Mouse (Mus musculus): ENCODE data around the gene Cldnd1. TPM values are rescaled to one million over a fixed set of nuclear protein-coding genes. Genes with fewer than 3 reads are reported as not detected.

Cldnd1 gene
- polyA plus RNA-seq, 1 experiment from 2014 or later = 125 TPM

GRCm38 (mm10) chr16:58763076-58763475 is 35.4 kb downstream of the Cldnd1 start, which contains the start of gene Olfr172:
Olfr172 (minus strand) TSS chr16:58763176.
- Histone ChIP-seq H3K9me3 (ENCODE audit: control insufficient read depth, low read length) (no peaks in the 10 kb centered on the region), H3K4me1 (ENCODE audit: control insufficient read depth, insufficient read depth, low read length) (no peaks in the 10 kb centered on the region), H3K36me3 (ENCODE audit: control insufficient read depth, insufficient read depth, low read length) (no peaks in the 10 kb centered on the region), H3K4me3 (ENCODE audit: low read length) (no peak within 1 kb of the TSS), H3K27ac (ENCODE audit: low read depth, low read length) (no peak within 1 kb of the TSS), H3K4me2 (replicated peaks; ENCODE audit: low read depth, low read length) (no peak within 1 kb of the TSS), H3K27me3 (ENCODE audit: control insufficient read depth, insufficient read depth, low read length) (no peaks in the 10 kb centered on the region), H3K9ac (ENCODE audit: low read depth, low read length) (no peak within 1 kb of the TSS)
- WGBS = 76% methylated on average over 1 of the region's 1 CpGs
- no peak for ATAC-seq (ENCODE audit: low FRiP score, low TSS enrichment)

Small RNAs within 50 kb of the gene (microRNA-seq; reads per million reads assigned to microRNA genes)
- not detected for gene Gm27564

Other genes with a start within 250 kb of the Cldnd1 start
- 46.9 and 56.9 TPM in 2 replicates for gene St3gal6, start 203.7 kb upstream of the Cldnd1 start, polyA plus RNA-seq (2014; fragmentation: Nextera tagmentation; extraction: Ambion mirVana)
- gene Gm813, start 110.9 kb upstream of the Cldnd1 start, polyA plus RNA-seq (2014; fragmentation: Nextera tagmentation; extraction: Ambion mirVana) = not detected in 2 replicates
- gene E330017A01Rik, start 89.2 kb upstream of the Cldnd1 start, polyA plus RNA-seq (2014; fragmentation: Nextera tagmentation; extraction: Ambion mirVana) = 0.17 and 0.39 TPM in 2 replicates
- 22.3 and 29.6 TPM in 2 replicates for gene Cpox, start 57.6 kb upstream of the Cldnd1 start, polyA plus RNA-seq (2014; fragmentation: Nextera tagmentation; extraction: Ambion mirVana)
- 0.11 TPM in 1 of 2 replicates, not detected in the other for gene Gpr15, start 8.8 kb upstream of the Cldnd1 start, polyA plus RNA-seq (2014; fragmentation: Nextera tagmentation; extraction: Ambion mirVana)
- not detected in 2 replicates for gene Olfr172, start 35.3 kb downstream of the Cldnd1 start, polyA plus RNA-seq (2014; fragmentation: Nextera tagmentation; extraction: Ambion mirVana)
- not detected in 2 replicates for gene Olfr173, start 72.4 kb downstream of the Cldnd1 start, polyA plus RNA-seq (2014; fragmentation: Nextera tagmentation; extraction: Ambion mirVana)
- gene Olfr175-ps1, start 98.9 kb downstream of the Cldnd1 start, polyA plus RNA-seq (2014; fragmentation: Nextera tagmentation; extraction: Ambion mirVana) = not detected in 2 replicates
- gene Olfr177, start 146.9 kb downstream of the Cldnd1 start, polyA plus RNA-seq (2014; fragmentation: Nextera tagmentation; extraction: Ambion mirVana) = not detected in 2 replicates
- gene Olfr178, start 164.2 kb downstream of the Cldnd1 start, polyA plus RNA-seq (2014; fragmentation: Nextera tagmentation; extraction: Ambion mirVana) = not detected in 2 replicates
- not detected in 2 replicates for gene Olfr181, start 200.8 kb downstream of the Cldnd1 start, polyA plus RNA-seq (2014; fragmentation: Nextera tagmentation; extraction: Ambion mirVana)
- not detected in 2 replicates for gene Olfr180, start 201.5 kb downstream of the Cldnd1 start, polyA plus RNA-seq (2014; fragmentation: Nextera tagmentation; extraction: Ambion mirVana)

Measured in kidney, embryonic 14.5 days (tissue).